Mouse (Mus musculus) stomach, embryonic 16.5 days (tissue): Measurements from ENCODE around the gene Slc12a8. TPM values are rescaled to one million over a fixed set of nuclear protein-coding genes. Genes with fewer than 3 reads are reported as not detected.
A peak's percentile ranks its signal among the peaks of the same experiment; 100 is the strongest.

ENCODE experiments used
- ATAC-seq: fragments of 200-750 bp; cut with Nextera tagmentation; 2 replicates; pipeline ENCODE4 v1.8.0; 2017; ENCODE audit warnings: moderate number of reproducible peaks, moderate TSS enrichment; ENCODE audit not compliant: insufficient read depth, low FRiP score
- H3K27ac ChIP-seq: fragments of 300-500 bp; sonication (generic); 2 replicates; pipeline ENCODE4 v1.5.1; 2014; ENCODE audit warnings: low read length
- H3K27me3 ChIP-seq: fragments of 300-500 bp; sonication (generic); 2 replicates; pipeline ENCODE4 v1.6.1; 2014; ENCODE audit warnings: low read length, control low read depth, mixed read lengths; ENCODE audit not compliant: control insufficient read depth, insufficient read depth
- H3K36me3 ChIP-seq: fragments of 300-500 bp; sonication (generic); 2 replicates; pipeline ENCODE4 v1.6.1; 2014; ENCODE audit warnings: low read length; ENCODE audit not compliant: control insufficient read depth, insufficient read depth
- H3K4me1 ChIP-seq: fragments of 300-500 bp; sonication (generic); 2 replicates; pipeline ENCODE4 v1.6.1; 2014; ENCODE audit warnings: low read length, control low read depth, mixed read lengths; ENCODE audit not compliant: control insufficient read depth, insufficient read depth
- H3K4me2 ChIP-seq: fragments of 300-500 bp; sonication (generic); 2 replicates; pipeline ENCODE4 v1.6.1; 2014; ENCODE audit warnings: low read depth, low read length, mixed read lengths
- H3K4me3 ChIP-seq: fragments of 300-500 bp; sonication (generic); replicated peaks from 2 replicates; pipeline ENCODE4 v1.5.1; 2014; ENCODE audit warnings: mild to moderate bottlenecking, low read length
- H3K9ac ChIP-seq: fragments of 300-500 bp; sonication (generic); 2 replicates; pipeline ENCODE4 v1.6.1; 2014; ENCODE audit warnings: low read length
- H3K9me3 ChIP-seq: fragments of 300-500 bp; sonication (generic); replicated peaks from 2 replicates; pipeline ENCODE4 v1.6.1; 2016; ENCODE audit warnings: low read length, control low read depth; ENCODE audit not compliant: control insufficient read depth
- WGBS: fragments of 180-500 bp; shearing (Covaris S2); extraction: QIAGEN DNeasy Blood & Tissue Kit; methylation state at CpG from one replicate; pipeline ENCODE4 v1.1.7; 2014; 5-methylcytosine and 5-hydroxymethylcytosine counted together
- polyA plus RNA-seq: library from polyadenylated mRNA; unstranded; fragments of >200 nt; fragmentation: Nextera tagmentation; extraction: Ambion mirVana; gene quantifications from 2 replicates; pipeline ENCODE4 v1.2.1, GENCODE M21; 2015

Gene Slc12a8
- polyA plus RNA-seq, 1 experiment from 2014 or later = 4.2 TPM

- no peaks in the 10 kb centered on the region; the same call in 1 of the 2 replicates for H3K9me3 ChIP-seq
- WGBS = 53% methylated on average over 11 of the region's 11 CpGs
- peaks cover 10% of the 10 kb centered on the region for H3K4me1 ChIP-seq
- peak overlapping the region; percentile 48 for H3K27ac ChIP-seq
- no peak overlapping the region for H3K4me3 ChIP-seq
- no peak overlapping the region for H3K4me2 ChIP-seq
- H3K9ac ChIP-seq = no peak overlapping the region
- no peaks in the 10 kb centered on the region for H3K27me3 ChIP-seq
- ATAC-seq = peak; percentile 37; the same call in 1 of the 2 replicates
- no peaks in the 10 kb centered on the region for H3K36me3 ChIP-seq
These were observed 12.7 kb downstream of the Slc12a8 start for GRCm38 (mm10) chr16:33529502-33530454.

GRCm38 (mm10) chr16:33531184-33531583, 14.1 kb downstream of the Slc12a8 start:
- ATAC-seq = no peak
- Histone ChIP-seq H3K27me3 (no peaks in the 10 kb centered on the region), H3K9ac (no peak overlapping the region), H3K9me3 (no peaks in the 10 kb centered on the region; the same call in 1 of the 2 replicates), H3K4me1 (peaks cover 10% of the 10 kb centered on the region), H3K4me3 (no peak overlapping the region), H3K27ac (no peak overlapping the region), H3K36me3 (no peaks in the 10 kb centered on the region), H3K4me2 (no peak overlapping the region)
- 67% methylated on average over 8 of the region's 8 CpGs for WGBS

- Histone ChIP-seq H3K27me3 (no peaks in the 10 kb centered on the region), H3K4me1 (peaks cover 5% of the 10 kb centered on the region), H3K9me3 (no peaks in the 10 kb centered on the region), H3K9ac (no peak overlapping the region), H3K36me3 (no peaks in the 10 kb centered on the region), H3K4me3 (no peak overlapping the region), H3K27ac (no peak overlapping the region), H3K4me2 (no peak overlapping the region)
- 69% methylated on average over 8 of the region's 8 CpGs for WGBS
- no peak for ATAC-seq
These were observed 19.3 kb downstream of the Slc12a8 start for GRCm38 (mm10) chr16:33536456-33536855.

- Histone ChIP-seq H3K27me3 (no peaks in the 10 kb centered on the region), H3K4me2 (no peak overlapping the region), H3K4me1 (peaks cover 5% of the 10 kb centered on the region), H3K36me3 (no peaks in the 10 kb centered on the region), H3K9me3 (no peaks in the 10 kb centered on the region), H3K9ac (no peak overlapping the region), H3K4me3 (no peak overlapping the region), H3K27ac (no peak overlapping the region)
- WGBS = 73% methylated on average over 21 of the region's 21 CpGs
- ATAC-seq = no peak
These were observed 20.5 kb downstream of the Slc12a8 start for GRCm38 (mm10) chr16:33537499-33538225.

- no peak for ATAC-seq
- Histone ChIP-seq H3K4me3 (no peak overlapping the region), H3K9me3 (no peaks in the 10 kb centered on the region), H3K27ac (no peak overlapping the region), H3K4me1 (no peaks in the 10 kb centered on the region), H3K36me3 (no peaks in the 10 kb centered on the region), H3K27me3 (no peaks in the 10 kb centered on the region), H3K9ac (no peak overlapping the region), H3K4me2 (no peak overlapping the region)
- WGBS = 85% methylated on average over 2 of the region's 2 CpGs
These were observed 27.2 kb downstream of the Slc12a8 start for GRCm38 (mm10) chr16:33544346-33544745.

- Histone ChIP-seq H3K4me1 (no peaks in the 10 kb centered on the region), H3K36me3 (no peaks in the 10 kb centered on the region), H3K27ac (peak overlapping the region; percentile 16; the same call in 1 of the 2 replicates), H3K9ac (no peak overlapping the region), H3K9me3 (no peaks in the 10 kb centered on the region), H3K4me2 (no peak overlapping the region), H3K27me3 (no peaks in the 10 kb centered on the region), H3K4me3 (no peak overlapping the region)
- ATAC-seq = no peak
- 65% methylated on average over 4 of the region's 4 CpGs for WGBS
These were observed 28.4 kb downstream of the Slc12a8 start for GRCm38 (mm10) chr16:33545530-33545929.

- Histone ChIP-seq H3K9ac (no peak overlapping the region), H3K27me3 (no peaks in the 10 kb centered on the region), H3K27ac (peak overlapping the region; percentile 51; the same call in 1 of the 2 replicates), H3K4me1 (no peaks in the 10 kb centered on the region), H3K9me3 (no peaks in the 10 kb centered on the region), H3K36me3 (no peaks in the 10 kb centered on the region), H3K4me2 (no peak overlapping the region), H3K4me3 (no peak overlapping the region)
- ATAC-seq = peak; percentile 79; the same call in 1 of the 2 replicates
- WGBS = 66% methylated on average over 9 of the region's 9 CpGs
These were observed 36.7 kb downstream of the Slc12a8 start for GRCm38 (mm10) chr16:33553689-33554342.

GRCm38 (mm10) chr16:33558121-33558520, 41.0 kb downstream of the Slc12a8 start:
- H3K36me3 ChIP-seq = no peaks in the 10 kb centered on the region
- no peaks in the 10 kb centered on the region for H3K27me3 ChIP-seq
- H3K9me3 ChIP-seq = no peaks in the 10 kb centered on the region
- WGBS = 79% methylated on average over 12 of the region's 12 CpGs
- H3K9ac ChIP-seq = no peak overlapping the region
- ATAC-seq = no peak
- H3K4me3 ChIP-seq = no peak overlapping the region
- H3K4me2 ChIP-seq = no peak overlapping the region
- H3K4me1 ChIP-seq = peaks cover 15% of the 10 kb centered on the region
- H3K27ac ChIP-seq = no peak overlapping the region
